Mouse (Mus musculus): Measurements from ENCODE around the gene Gimap4. TPM values are rescaled to one million over a fixed set of nuclear protein-coding genes. Genes with fewer than 3 reads are reported as not detected.

Gimap4 gene
- polyA plus RNA-seq, 1 experiment from 2014 or later, result 8.5 TPM

- 78% methylated on average over 4 of the region's 4 CpGs for WGBS
- Histone ChIP-seq H3K27ac (replicated peaks) (no peak overlapping the region), H3K36me3 (ENCODE audit: control insufficient read depth, insufficient read depth, low read length) (no peaks in the 10 kb centered on the region), H3K4me2 (replicated peaks; ENCODE audit: low read depth) (no peak overlapping the region), H3K9me3 (ENCODE audit: control insufficient read depth, low read length) (no peaks in the 10 kb centered on the region), H3K9ac (ENCODE audit: low read length) (no peak overlapping the region), H3K4me3 (ENCODE audit: low read depth, low read length) (no peak overlapping the region), H3K27me3 (ENCODE audit: control insufficient read depth, insufficient read depth, low read length) (no peaks in the 10 kb centered on the region), H3K4me1 (replicated peaks; ENCODE audit: control insufficient read depth, insufficient read depth) (no peaks in the 10 kb centered on the region)
- TF ChIP-seq EP300 (optimal IDR thresholded peaks at IDR 0.05) (no peak), CTCF (IDR thresholded peaks at IDR 0.05; ENCODE audit: low read depth) (no peak)
- no peak for ATAC-seq (ENCODE audit: low FRiP score, low TSS enrichment)
- no peak for DNase-seq (ENCODE audit: low spot score)
Observed at GRCm38 (mm10) chr6:48696830-48697554, 12.6 kb downstream of the Gimap4 start.

- WGBS, result 36% methylated on average over 1 of the region's 1 CpGs
- Histone ChIP-seq H3K9me3 (ENCODE audit: control insufficient read depth, low read length) (no peaks in the 10 kb centered on the region), H3K27me3 (ENCODE audit: control insufficient read depth, insufficient read depth, low read length) (no peaks in the 10 kb centered on the region), H3K27ac (replicated peaks) (no peak overlapping the region), H3K36me3 (ENCODE audit: control insufficient read depth, insufficient read depth, low read length) (no peaks in the 10 kb centered on the region), H3K4me2 (replicated peaks; ENCODE audit: low read depth) (no peak overlapping the region), H3K4me3 (ENCODE audit: low read depth, low read length) (no peak overlapping the region), H3K9ac (ENCODE audit: low read length) (no peak overlapping the region), H3K4me1 (replicated peaks; ENCODE audit: control insufficient read depth, insufficient read depth) (no peaks in the 10 kb centered on the region)
- DNase-seq (ENCODE audit: low spot score), result no peak
- no peak for ATAC-seq (ENCODE audit: low FRiP score, low TSS enrichment)
- TF ChIP-seq CTCF (IDR thresholded peaks at IDR 0.05; ENCODE audit: low read depth) (no peak), EP300 (optimal IDR thresholded peaks at IDR 0.05) (no peak)
Observed at GRCm38 (mm10) chr6:48697555-48697930, 13.2 kb downstream of the Gimap4 start.

- Histone ChIP-seq H3K4me3 (ENCODE audit: low read depth, low read length) (no peak overlapping the region), H3K27ac (replicated peaks) (no peak overlapping the region), H3K9ac (ENCODE audit: low read length) (no peak overlapping the region), H3K27me3 (ENCODE audit: control insufficient read depth, insufficient read depth, low read length) (no peaks in the 10 kb centered on the region), H3K36me3 (ENCODE audit: control insufficient read depth, insufficient read depth, low read length) (no peaks in the 10 kb centered on the region), H3K9me3 (ENCODE audit: control insufficient read depth, low read length) (no peaks in the 10 kb centered on the region), H3K4me1 (replicated peaks; ENCODE audit: control insufficient read depth, insufficient read depth) (no peaks in the 10 kb centered on the region), H3K4me2 (replicated peaks; ENCODE audit: low read depth) (no peak overlapping the region)
- DNase-seq (ENCODE audit: low spot score) (no peak), ATAC-seq (ENCODE audit: low FRiP score, low TSS enrichment) (no peak)
- TF ChIP-seq EP300 (optimal IDR thresholded peaks at IDR 0.05), result no peak
- TF ChIP-seq CTCF (IDR thresholded peaks at IDR 0.05; ENCODE audit: low read depth), result no peak
- 70% methylated on average over 7 of the region's 7 CpGs for WGBS
Observed at GRCm38 (mm10) chr6:48698066-48698856, 13.9 kb downstream of the Gimap4 start.

- no peaks in the 10 kb centered on the region for H3K36me3 ChIP-seq (ENCODE audit: control insufficient read depth, insufficient read depth, low read length)
Observed at GRCm38 (mm10) chr6:48698888-48699287, 14.5 kb downstream of the Gimap4 start.

GRCm38 (mm10) chr6:48700251-48701075 is 16.1 kb downstream of the Gimap4 start:
- no peaks in the 10 kb centered on the region for H3K4me1 ChIP-seq (replicated peaks; ENCODE audit: control insufficient read depth, insufficient read depth)
- H3K9ac ChIP-seq (ENCODE audit: low read length), result no peak overlapping the region
- H3K4me2 ChIP-seq (replicated peaks; ENCODE audit: low read depth), result no peak overlapping the region
- 44% methylated on average over 5 of the region's 5 CpGs for WGBS
- H3K27ac ChIP-seq (replicated peaks), result peak overlapping the region; percentile 20; the same call in 1 of the 2 replicates
- no peaks in the 10 kb centered on the region for H3K27me3 ChIP-seq (ENCODE audit: control insufficient read depth, insufficient read depth, low read length)
- no peak for DNase-seq (ENCODE audit: low spot score)
- H3K4me3 ChIP-seq (ENCODE audit: low read depth, low read length), result no peak overlapping the region
- no peak for ATAC-seq (ENCODE audit: low FRiP score, low TSS enrichment)
- H3K9me3 ChIP-seq (ENCODE audit: control insufficient read depth, low read length), result no peaks in the 10 kb centered on the region
- TF ChIP-seq EP300 (optimal IDR thresholded peaks at IDR 0.05) (peak; percentile 77), CTCF (IDR thresholded peaks at IDR 0.05; ENCODE audit: low read depth) (no peak)
- H3K36me3 ChIP-seq (ENCODE audit: control insufficient read depth, insufficient read depth, low read length), result no peaks in the 10 kb centered on the region

More at GRCm38 (mm10) chr6:48698888-48699287, 14.5 kb downstream of the Gimap4 start:
- no peak for TF ChIP-seq CTCF (IDR thresholded peaks at IDR 0.05; ENCODE audit: low read depth)
- TF ChIP-seq EP300 (optimal IDR thresholded peaks at IDR 0.05), result no peak
- no peak overlapping the region for H3K9ac ChIP-seq (ENCODE audit: low read length)
- DNase-seq (ENCODE audit: low spot score) (no peak), ATAC-seq (ENCODE audit: low FRiP score, low TSS enrichment) (no peak)
- H3K4me3 ChIP-seq (ENCODE audit: low read depth, low read length), result no peak overlapping the region
- no peak overlapping the region for H3K4me2 ChIP-seq (replicated peaks; ENCODE audit: low read depth)
- H3K9me3 ChIP-seq (ENCODE audit: control insufficient read depth, low read length), result no peaks in the 10 kb centered on the region
- no peaks in the 10 kb centered on the region for H3K4me1 ChIP-seq (replicated peaks; ENCODE audit: control insufficient read depth, insufficient read depth)
- no peak overlapping the region; the same call in 1 of the 2 replicates for H3K27ac ChIP-seq (replicated peaks)
- H3K27me3 ChIP-seq (ENCODE audit: control insufficient read depth, insufficient read depth, low read length), result no peaks in the 10 kb centered on the region
- WGBS, result 74% methylated on average over 3 of the region's 3 CpGs
